Mouse (Mus musculus) limb, embryonic 11.5 days (tissue): ENCODE measurements around the gene Usp54. TPM values are rescaled to one million over a fixed set of nuclear protein-coding genes. Genes with fewer than 3 reads are reported as not detected.

Experiments used
- ATAC-seq: fragments of 200-750 bp; cut with Nextera tagmentation; 2 replicates; pipeline ENCODE4 v1.8.0; 2017; ENCODE audit warnings: low read depth; ENCODE audit not compliant: insufficient number of reproducible peaks, low FRiP score, low TSS enrichment
- DNase-seq: peaks from one replicate; pipeline ENCODE4 v3.0.0-alpha.2; 2015; ENCODE audit warnings: low spot score
- H3K27ac ChIP-seq: fragments of 300-500 bp; sonication (generic); replicated peaks from 2 replicates; pipeline ENCODE4 v1.5.1; 2014; ENCODE audit warnings: low read depth, mild to moderate bottlenecking, low read length
- H3K27me3 ChIP-seq: fragments of 300-500 bp; sonication (generic); 2 replicates; pipeline ENCODE4 v1.6.1; 2014; ENCODE audit warnings: mild to moderate bottlenecking, low read length, mixed read lengths; ENCODE audit not compliant: control insufficient read depth, insufficient read depth
- H3K36me3 ChIP-seq: fragments of 300-500 bp; sonication (generic); 2 replicates; pipeline ENCODE4 v1.6.1; 2014; ENCODE audit warnings: mild to moderate bottlenecking, low read length, moderate library complexity, mixed read lengths; ENCODE audit not compliant: control insufficient read depth, insufficient read depth
- H3K4me1 ChIP-seq: fragments of 300-500 bp; sonication (generic); 2 replicates; pipeline ENCODE4 v1.6.1; 2014; ENCODE audit warnings: low read length, mixed read lengths; ENCODE audit not compliant: control insufficient read depth, insufficient read depth
- H3K4me2 ChIP-seq: fragments of 300-500 bp; sonication (generic); 2 replicates; pipeline ENCODE4 v1.6.1; 2014; ENCODE audit warnings: low read depth, mild to moderate bottlenecking, moderate library complexity; ENCODE audit not compliant: severe bottlenecking
- H3K4me3 ChIP-seq: fragments of 300-500 bp; sonication (generic); 2 replicates; pipeline ENCODE4 v1.5.1; 2014; ENCODE audit warnings: low read depth, low read length
- H3K9ac ChIP-seq: fragments of 300-500 bp; sonication (generic); 2 replicates; pipeline ENCODE4 v1.6.1; 2014; ENCODE audit warnings: mild to moderate bottlenecking, low read length
- H3K9me3 ChIP-seq: fragments of 300-500 bp; sonication (generic); 2 replicates; pipeline ENCODE4 v1.6.1; 2016; ENCODE audit warnings: low read length; ENCODE audit not compliant: control insufficient read depth
- WGBS: fragments of 180-500 bp; shearing (Covaris S2); extraction: QIAGEN DNeasy Blood & Tissue Kit; methylation state at CpG from one replicate; pipeline ENCODE4 v1.1.7; 2014; 5-methylcytosine and 5-hydroxymethylcytosine counted together
- polyA plus RNA-seq: library from polyadenylated mRNA; unstranded; fragments of >200 nt; fragmentation: Nextera tagmentation; extraction: Ambion mirVana; gene quantifications from 2 replicates; pipeline ENCODE4 v1.2.1, GENCODE M21; 2014

The Usp54 gene
- polyA plus RNA-seq, 1 experiment from 2014 or later = 14.5 TPM

- no peaks in the 10 kb centered on the region for H3K36me3 ChIP-seq
- H3K27me3 ChIP-seq = no peaks in the 10 kb centered on the region
- no peak overlapping the region for H3K4me3 ChIP-seq
- H3K4me1 ChIP-seq = no peaks in the 10 kb centered on the region
- H3K9ac ChIP-seq = no peak overlapping the region
- no peak overlapping the region for H3K4me2 ChIP-seq
- no peaks in the 10 kb centered on the region for H3K9me3 ChIP-seq
- DNase-seq (no peak), ATAC-seq (no peak)
- no peak overlapping the region for H3K27ac ChIP-seq
- WGBS = 93% methylated on average over 2 of the region's 2 CpGs
Observed at GRCm38 (mm10) chr14:20615075-20615474, 25.8 kb downstream of the Usp54 start.

DNA sequence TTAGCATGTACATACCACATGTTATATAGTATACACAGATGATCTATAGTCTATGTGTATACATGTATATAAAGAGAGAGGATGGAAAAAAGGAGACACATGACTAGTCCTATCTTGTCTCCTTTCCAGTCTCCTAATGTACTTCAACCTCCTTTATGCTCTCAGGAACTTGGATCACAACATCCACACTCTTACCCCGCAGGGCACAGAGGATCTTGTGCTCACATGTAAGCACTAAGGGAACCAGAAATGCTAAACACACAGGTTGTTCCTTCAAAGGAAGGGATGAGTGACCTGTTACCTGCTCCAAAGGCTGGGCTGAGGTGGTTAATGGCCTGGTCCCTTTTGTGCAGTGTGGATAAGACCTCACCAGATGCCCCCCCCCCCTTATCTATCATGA is 28.0 kb downstream of the Usp54 start:
- ATAC-seq (no peak), DNase-seq (no peak)
- Histone ChIP-seq H3K4me1 (no peaks in the 10 kb centered on the region), H3K4me2 (no peak overlapping the region), H3K36me3 (no peaks in the 10 kb centered on the region), H3K9me3 (no peaks in the 10 kb centered on the region), H3K27me3 (no peaks in the 10 kb centered on the region), H3K9ac (no peak overlapping the region), H3K27ac (no peak overlapping the region), H3K4me3 (no peak overlapping the region)
- WGBS = 97% methylated on average over 1 of the region's 1 CpGs

- H3K36me3 ChIP-seq = no peaks in the 10 kb centered on the region
- no peak for DNase-seq
- no peaks in the 10 kb centered on the region for H3K9me3 ChIP-seq
- H3K4me3 ChIP-seq = no peak overlapping the region
- no peak overlapping the region for H3K27ac ChIP-seq
- H3K4me2 ChIP-seq = no peak overlapping the region
- no peaks in the 10 kb centered on the region for H3K4me1 ChIP-seq
- no peaks in the 10 kb centered on the region for H3K27me3 ChIP-seq
- ATAC-seq = no peak
- 91% methylated on average over 4 of the region's 4 CpGs for WGBS
- no peak overlapping the region; the same call in 1 of the 2 replicates for H3K9ac ChIP-seq
Observed at GRCm38 (mm10) chr14:20610146-20610545, 30.7 kb downstream of the Usp54 start.

DNA sequence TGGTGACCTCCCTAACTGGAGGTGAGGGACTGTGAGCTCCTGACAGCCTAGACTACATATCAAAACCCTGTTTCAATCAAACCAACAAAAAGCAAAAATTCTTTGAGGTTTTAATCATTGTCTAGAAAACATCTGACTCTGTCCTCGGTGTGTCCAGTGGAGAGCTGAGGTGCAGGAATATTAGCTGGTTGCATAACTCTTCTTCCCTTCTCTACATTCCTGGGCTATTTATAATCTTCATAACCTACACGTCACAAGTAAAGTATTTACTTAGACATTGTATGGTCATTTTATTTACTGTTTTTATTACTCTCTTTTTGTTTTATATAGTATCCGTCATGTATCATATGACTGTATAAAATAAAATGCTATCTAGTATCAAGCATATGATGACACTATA is 31.3 kb downstream of the Usp54 start:
- H3K27ac ChIP-seq = no peak overlapping the region
- 88% methylated on average over 3 of the region's 3 CpGs for WGBS
- no peak overlapping the region for H3K9ac ChIP-seq
- DNase-seq (no peak), ATAC-seq (no peak)
- no peak overlapping the region for H3K4me3 ChIP-seq
- no peaks in the 10 kb centered on the region for H3K27me3 ChIP-seq
- no peaks in the 10 kb centered on the region for H3K9me3 ChIP-seq
- H3K4me2 ChIP-seq = no peak overlapping the region
- H3K4me1 ChIP-seq = no peaks in the 10 kb centered on the region
- no peaks in the 10 kb centered on the region for H3K36me3 ChIP-seq

DNA sequence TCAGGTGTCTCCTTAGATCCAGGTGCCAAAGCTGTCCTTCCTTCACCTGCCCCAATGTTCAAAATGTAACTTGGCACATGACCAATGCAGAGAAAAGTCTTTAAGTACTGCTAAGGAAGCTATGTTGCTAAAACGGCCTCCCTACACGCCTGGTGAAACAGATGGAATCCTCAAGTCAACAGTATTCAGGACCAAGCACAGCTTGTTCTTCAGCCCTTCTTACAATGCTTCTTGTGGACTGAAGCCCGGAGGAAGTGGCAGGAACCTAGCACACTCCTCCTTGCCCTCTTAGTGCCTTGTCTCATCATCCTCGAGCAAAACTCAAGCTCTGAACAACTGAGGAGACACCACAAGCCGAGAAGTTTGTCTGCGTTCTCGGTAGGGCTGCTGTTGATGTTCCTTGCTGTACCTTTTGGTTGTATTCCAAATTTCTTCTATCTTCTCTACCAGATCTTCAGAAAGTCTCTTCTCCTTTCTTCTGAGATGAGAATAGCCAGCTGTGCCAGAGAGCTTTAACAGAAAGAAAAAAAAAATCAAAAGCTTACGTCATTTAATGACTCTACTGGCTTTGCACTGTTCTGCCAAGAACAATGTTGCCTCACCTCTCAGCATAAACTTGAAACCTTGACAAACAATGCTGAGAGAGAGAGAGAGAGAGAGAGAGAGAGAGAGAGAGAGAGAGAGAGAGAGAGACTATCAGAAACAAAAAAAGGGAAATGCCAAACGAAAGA is 33.3 kb downstream of the Usp54 start:
- Histone ChIP-seq H3K9me3 (no peaks in the 10 kb centered on the region), H3K4me2 (no peak overlapping the region), H3K27ac (no peak overlapping the region), H3K36me3 (no peaks in the 10 kb centered on the region), H3K9ac (no peak overlapping the region), H3K4me1 (no peaks in the 10 kb centered on the region), H3K4me3 (no peak overlapping the region), H3K27me3 (no peaks in the 10 kb centered on the region)
- DNase-seq (no peak), ATAC-seq (no peak)
- 90% methylated on average over 9 of the region's 9 CpGs for WGBS

GRCm38 (mm10) chr14:20601287-20601686 is 39.6 kb downstream of the Usp54 start:
- Histone ChIP-seq H3K9ac (no peak overlapping the region), H3K4me2 (no peak overlapping the region), H3K9me3 (no peaks in the 10 kb centered on the region), H3K36me3 (no peaks in the 10 kb centered on the region), H3K27me3 (no peaks in the 10 kb centered on the region), H3K4me3 (no peak overlapping the region), H3K27ac (no peak overlapping the region), H3K4me1 (no peaks in the 10 kb centered on the region)
- DNase-seq (no peak), ATAC-seq (no peak)
- whole genome bisulfite sequencing = 93% methylated on average over 1 of the region's 1 CpGs

GRCm38 (mm10) chr14:20600203-20600602 is 40.7 kb downstream of the Usp54 start:
- H3K36me3 ChIP-seq = no peaks in the 10 kb centered on the region
- no peak overlapping the region for H3K4me2 ChIP-seq
- no peaks in the 10 kb centered on the region for H3K27me3 ChIP-seq
- no peak overlapping the region for H3K27ac ChIP-seq
- ATAC-seq (no peak), DNase-seq (no peak)
- H3K4me1 ChIP-seq = no peaks in the 10 kb centered on the region
- H3K9ac ChIP-seq = no peak overlapping the region
- no peak overlapping the region for H3K4me3 ChIP-seq
- WGBS = 78% methylated on average over 2 of the region's 2 CpGs
- H3K9me3 ChIP-seq = no peaks in the 10 kb centered on the region

DNA sequence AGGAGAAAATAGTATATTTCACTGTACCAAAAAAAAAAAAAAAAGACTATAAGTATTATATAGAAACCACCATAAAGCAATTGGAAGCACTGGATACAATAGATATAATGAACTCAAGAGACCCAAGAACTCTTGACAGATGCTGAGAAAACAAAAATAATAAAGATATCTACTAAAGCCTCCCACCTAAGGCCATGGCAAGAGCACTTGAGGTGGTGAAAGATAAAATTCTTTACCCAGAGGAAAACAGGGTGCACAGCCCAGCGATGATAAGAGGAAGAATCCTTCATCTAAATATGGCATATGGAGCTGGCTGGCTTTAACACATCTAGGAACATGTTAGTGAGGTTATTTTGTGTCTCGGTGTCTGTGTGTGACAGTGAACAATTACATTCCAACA is 41.3 kb downstream of the Usp54 start:
- H3K27ac ChIP-seq = no peak overlapping the region
- H3K27me3 ChIP-seq = no peaks in the 10 kb centered on the region
- 90% methylated on average over 2 of the region's 2 CpGs for WGBS

GRCm38 (mm10) chr14:20595781-20596180 is 45.1 kb downstream of the Usp54 start:
- Histone ChIP-seq H3K9me3 (no peaks in the 10 kb centered on the region), H3K36me3 (no peaks in the 10 kb centered on the region), H3K27ac (no peak overlapping the region), H3K27me3 (no peaks in the 10 kb centered on the region), H3K9ac (no peak overlapping the region), H3K4me1 (no peaks in the 10 kb centered on the region), H3K4me3 (no peak overlapping the region), H3K4me2 (no peak overlapping the region)
- no peak for ATAC-seq
- 50% methylated on average over 3 of the region's 3 CpGs for WGBS
- DNase-seq = no peak

More for the DNA sequence above, 41.3 kb downstream of the Usp54 start:
- Histone ChIP-seq H3K4me2 (no peak overlapping the region), H3K36me3 (no peaks in the 10 kb centered on the region), H3K4me3 (no peak overlapping the region), H3K9me3 (no peaks in the 10 kb centered on the region), H3K4me1 (no peaks in the 10 kb centered on the region), H3K9ac (no peak overlapping the region)
- ATAC-seq = no peak
- DNase-seq = no peak
